Mouse (Mus musculus): ENCODE measurements around the gene Fmo5. TPM values are rescaled to one million over a fixed set of nuclear protein-coding genes. Genes with fewer than 3 reads are reported as not detected.

Fmo5 gene
- total RNA-seq, 1 experiment = 0.27 TPM

DNA sequence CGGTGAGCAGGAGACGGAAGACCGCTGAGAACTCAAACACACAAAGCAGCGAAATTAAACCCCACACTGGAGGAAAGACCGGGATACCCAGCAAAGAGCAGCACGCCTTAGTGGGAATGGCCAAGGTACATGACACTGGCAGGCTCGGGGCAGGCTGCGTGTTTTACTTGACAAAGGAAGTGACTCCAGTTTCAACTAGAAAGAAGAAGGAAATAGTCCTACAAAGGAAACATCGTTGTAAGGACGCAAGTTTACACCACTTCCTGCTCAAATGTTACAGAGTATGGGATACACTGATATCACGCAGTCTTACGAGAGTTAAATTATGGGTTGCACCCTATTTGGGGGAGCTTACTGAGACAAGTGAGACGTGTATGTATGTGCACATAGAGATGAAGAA, 34.5 kb upstream of the Fmo5 start:
- in situ Hi-C loops (cut with MboI; ENCODE audit: low sequenced_read_pairs in 2 of 2, unreplicated experiment in 2 of 2) = no loop called here
- Histone ChIP-seq H3K27ac (ENCODE audit: insufficient read depth, low read depth, low read length, poor library complexity, severe bottlenecking) (no peak overlapping the region), H3K4me3 (ENCODE audit: insufficient read depth in 1 of 2, low read depth in 1 of 2, low read length in 2 of 2, poor library complexity in 1 of 2, severe bottlenecking in 1 of 2) (no peak overlapping the region), H3K9me3 (ENCODE audit: control insufficient read depth, insufficient read depth, low read depth, low read length) (no peaks in the 10 kb centered on the region), H3K36me3 (ENCODE audit: control insufficient read depth, insufficient read depth, low read length, poor library complexity, severe bottlenecking) (peaks cover 12% of the 10 kb centered on the region), H3K4me1 (ENCODE audit: control insufficient read depth in 2 of 2, insufficient read depth in 2 of 2, low read length in 2 of 2, poor library complexity in 1 of 2) (no peaks in the 10 kb centered on the region), H3K9ac (ENCODE audit: insufficient read depth, low read depth, low read length, poor library complexity, severe bottlenecking) (no peak overlapping the region)
- DNase-seq (ENCODE audit: low read depth, low spot score) = no peak
- TF ChIP-seq ZC3H11A (IDR thresholded peaks at IDR 0.05; ENCODE audit: borderline replicate concordance, low read depth, low read length) = no peak
- no peak for TF ChIP-seq CHD2 (IDR thresholded peaks at IDR 0.05; ENCODE audit: low read depth, low read length)
- TF ChIP-seq MAFK (IDR thresholded peaks at IDR 0.05; ENCODE audit: insufficient read depth, low read depth, low read length) = no peak
- no peak for TF ChIP-seq HCFC1 (IDR thresholded peaks at IDR 0.05; ENCODE audit: borderline replicate concordance, insufficient read depth, low read length)
- no peak for TF ChIP-seq ZNF384 (IDR thresholded peaks at IDR 0.05; ENCODE audit: low read depth, low read length)

DNA sequence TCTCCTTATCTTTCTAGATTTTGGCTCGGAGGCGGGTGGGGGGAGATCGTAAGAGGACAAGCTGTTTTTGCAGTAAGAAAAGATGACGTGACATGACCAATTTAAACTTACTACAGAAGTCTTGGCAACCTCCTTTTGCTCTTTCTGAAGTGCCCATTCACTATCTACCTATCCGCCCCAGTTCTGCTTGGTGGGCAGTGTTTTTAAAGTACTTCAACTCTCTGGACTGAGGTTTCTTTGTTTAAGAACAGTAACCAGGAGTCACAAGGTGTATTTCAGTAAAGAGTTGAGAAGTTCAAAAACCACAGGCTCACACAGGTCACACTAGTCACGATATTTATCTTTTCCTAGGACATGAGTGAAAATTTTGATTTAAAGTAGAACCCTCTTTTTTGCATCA, 33.5 kb upstream of the Fmo5 start:
- TF ChIP-seq HCFC1 (IDR thresholded peaks at IDR 0.05; ENCODE audit: borderline replicate concordance, insufficient read depth, low read length) (no peak), CHD2 (IDR thresholded peaks at IDR 0.05; ENCODE audit: low read depth, low read length) (no peak), ZNF384 (IDR thresholded peaks at IDR 0.05; ENCODE audit: low read depth, low read length) (no peak), ZC3H11A (IDR thresholded peaks at IDR 0.05; ENCODE audit: borderline replicate concordance, low read depth, low read length) (no peak), MAFK (IDR thresholded peaks at IDR 0.05; ENCODE audit: insufficient read depth, low read depth, low read length) (no peak)
- no peaks in the 10 kb centered on the region for H3K9me3 ChIP-seq (ENCODE audit: control insufficient read depth, insufficient read depth, low read depth, low read length)

DNA sequence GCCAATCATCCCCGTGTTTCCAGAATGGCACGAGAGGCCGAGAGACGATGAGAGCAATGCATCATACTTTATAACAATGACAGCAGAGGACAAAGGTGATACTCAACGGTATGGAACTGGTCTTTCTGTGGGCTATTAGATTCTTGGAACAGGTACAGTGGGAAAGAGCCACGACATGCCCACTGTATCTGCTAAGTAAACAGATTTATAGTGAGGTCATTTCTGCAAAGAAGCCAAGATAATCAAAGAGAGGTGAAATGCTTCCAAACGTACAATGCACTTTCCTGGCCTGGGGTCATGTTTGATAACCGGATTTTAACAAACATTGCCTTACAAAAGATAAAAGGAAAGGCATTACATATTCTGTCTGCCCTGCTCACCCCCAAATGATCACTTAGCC, 31.8 kb upstream of the Fmo5 start:
- H3K9ac ChIP-seq (ENCODE audit: insufficient read depth, low read depth, low read length, poor library complexity, severe bottlenecking) = no peak overlapping the region
- H3K27ac ChIP-seq (ENCODE audit: insufficient read depth, low read depth, low read length, poor library complexity, severe bottlenecking) = no peak overlapping the region
- H3K9me3 ChIP-seq (ENCODE audit: control insufficient read depth, insufficient read depth, low read depth, low read length) = no peaks in the 10 kb centered on the region
- DNase-seq (ENCODE audit: low read depth, low spot score) = no peak
- H3K4me3 ChIP-seq (ENCODE audit: insufficient read depth in 1 of 2, low read depth in 1 of 2, low read length in 2 of 2, poor library complexity in 1 of 2, severe bottlenecking in 1 of 2) = no peak overlapping the region
- no peaks in the 10 kb centered on the region for H3K4me1 ChIP-seq (ENCODE audit: control insufficient read depth in 2 of 2, insufficient read depth in 2 of 2, low read length in 2 of 2, poor library complexity in 1 of 2)
- in situ Hi-C loops (cut with MboI; ENCODE audit: low sequenced_read_pairs in 2 of 2, unreplicated experiment in 2 of 2) = no loop called here
- peaks cover 10% of the 10 kb centered on the region for H3K36me3 ChIP-seq (ENCODE audit: control insufficient read depth, insufficient read depth, low read length, poor library complexity, severe bottlenecking)
- TF ChIP-seq MAFK (IDR thresholded peaks at IDR 0.05; ENCODE audit: insufficient read depth, low read depth, low read length) (no peak), CHD2 (IDR thresholded peaks at IDR 0.05; ENCODE audit: low read depth, low read length) (no peak), ZC3H11A (IDR thresholded peaks at IDR 0.05; ENCODE audit: borderline replicate concordance, low read depth, low read length) (no peak), ZNF384 (IDR thresholded peaks at IDR 0.05; ENCODE audit: low read depth, low read length) (no peak), HCFC1 (IDR thresholded peaks at IDR 0.05; ENCODE audit: borderline replicate concordance, insufficient read depth, low read length) (no peak)

More for the DNA sequence above, 33.5 kb upstream of the Fmo5 start:
- in situ Hi-C loops (cut with MboI; ENCODE audit: low sequenced_read_pairs in 2 of 2, unreplicated experiment in 2 of 2) = no loop called here
- Histone ChIP-seq H3K4me1 (ENCODE audit: control insufficient read depth in 2 of 2, insufficient read depth in 2 of 2, low read length in 2 of 2, poor library complexity in 1 of 2) (no peaks in the 10 kb centered on the region), H3K4me3 (ENCODE audit: insufficient read depth in 1 of 2, low read depth in 1 of 2, low read length in 2 of 2, poor library complexity in 1 of 2, severe bottlenecking in 1 of 2) (no peak overlapping the region), H3K27ac (ENCODE audit: insufficient read depth, low read depth, low read length, poor library complexity, severe bottlenecking) (no peak overlapping the region), H3K36me3 (ENCODE audit: control insufficient read depth, insufficient read depth, low read length, poor library complexity, severe bottlenecking) (peaks cover 12% of the 10 kb centered on the region), H3K9ac (ENCODE audit: insufficient read depth, low read depth, low read length, poor library complexity, severe bottlenecking) (no peak overlapping the region)
- no peak for DNase-seq (ENCODE audit: low read depth, low spot score)

DNA sequence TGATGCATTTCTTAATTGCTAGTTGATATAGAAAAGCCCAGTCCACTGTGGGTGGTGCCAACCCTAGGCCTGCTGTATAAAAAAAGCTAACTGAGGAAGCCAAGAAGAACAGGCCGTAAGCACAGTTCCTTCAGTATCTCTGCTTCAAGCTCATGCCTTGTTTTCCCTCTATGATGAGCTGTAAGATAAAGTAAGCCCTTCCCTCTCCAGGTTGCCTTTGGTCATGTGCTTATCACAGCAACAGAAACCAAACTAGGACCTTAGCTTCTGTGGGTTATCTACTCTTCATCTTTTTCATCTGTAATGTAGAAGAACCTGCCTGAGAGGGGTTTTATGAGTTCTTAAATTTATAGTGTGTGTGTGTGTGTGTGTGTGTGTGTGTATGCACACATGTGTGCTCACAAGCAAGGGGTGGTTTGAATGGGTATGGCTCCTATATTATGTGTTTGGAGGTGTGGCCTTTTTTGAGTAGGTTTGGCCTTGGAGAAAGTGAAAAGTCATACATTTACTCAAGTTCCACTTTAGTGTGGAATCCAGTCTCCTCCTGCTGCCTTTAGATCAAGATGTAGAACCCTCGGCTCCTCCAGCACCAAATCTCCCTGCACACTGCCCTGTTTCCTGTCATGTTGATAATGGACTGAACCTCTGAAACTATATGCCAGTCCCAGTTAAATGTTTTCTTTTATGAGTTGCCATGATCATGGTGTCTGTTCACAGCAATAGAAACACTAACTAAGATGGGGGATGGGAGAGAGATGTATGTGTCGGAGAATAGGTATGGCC, 28.4 kb upstream of the Fmo5 start:
- in situ Hi-C loops (cut with MboI; ENCODE audit: low sequenced_read_pairs in 2 of 2, unreplicated experiment in 2 of 2) = no loop called here
- TF ChIP-seq ZC3H11A (IDR thresholded peaks at IDR 0.05; ENCODE audit: borderline replicate concordance, low read depth, low read length) = no peak
- no peak for TF ChIP-seq CHD2 (IDR thresholded peaks at IDR 0.05; ENCODE audit: low read depth, low read length)
- no peak for TF ChIP-seq ZNF384 (IDR thresholded peaks at IDR 0.05; ENCODE audit: low read depth, low read length)
- no peak for TF ChIP-seq MAFK (IDR thresholded peaks at IDR 0.05; ENCODE audit: insufficient read depth, low read depth, low read length)
- no peak for TF ChIP-seq HCFC1 (IDR thresholded peaks at IDR 0.05; ENCODE audit: borderline replicate concordance, insufficient read depth, low read length)
- no peak overlapping the region for H3K4me3 ChIP-seq (ENCODE audit: insufficient read depth in 1 of 2, low read depth in 1 of 2, low read length in 2 of 2, poor library complexity in 1 of 2, severe bottlenecking in 1 of 2)
- H3K27ac ChIP-seq (ENCODE audit: insufficient read depth, low read depth, low read length, poor library complexity, severe bottlenecking) = no peak overlapping the region
- H3K4me1 ChIP-seq (ENCODE audit: control insufficient read depth in 2 of 2, insufficient read depth in 2 of 2, low read length in 2 of 2, poor library complexity in 1 of 2) = no peaks in the 10 kb centered on the region
- H3K9me3 ChIP-seq (ENCODE audit: control insufficient read depth, insufficient read depth, low read depth, low read length) = no peaks in the 10 kb centered on the region
- no peak overlapping the region for H3K9ac ChIP-seq (ENCODE audit: insufficient read depth, low read depth, low read length, poor library complexity, severe bottlenecking)
- peaks cover 8% of the 10 kb centered on the region for H3K36me3 ChIP-seq (ENCODE audit: control insufficient read depth, insufficient read depth, low read length, poor library complexity, severe bottlenecking)
- no peak for DNase-seq (ENCODE audit: low read depth, low spot score)

Measured in ES-E14 (cell line).